Mouse (Mus musculus) cerebral cortex, adult 2 months (tissue): ENCODE data around the gene Apbb1.

ENCODE experiments used
- WGBS: fragments of 180-500 bp; shearing (Covaris S2); methylation state at CpG from one replicate; pipeline ENCODE4 v1.1.7; 2018; 5-methylcytosine and 5-hydroxymethylcytosine counted together

Apbb1 gene

DNA sequence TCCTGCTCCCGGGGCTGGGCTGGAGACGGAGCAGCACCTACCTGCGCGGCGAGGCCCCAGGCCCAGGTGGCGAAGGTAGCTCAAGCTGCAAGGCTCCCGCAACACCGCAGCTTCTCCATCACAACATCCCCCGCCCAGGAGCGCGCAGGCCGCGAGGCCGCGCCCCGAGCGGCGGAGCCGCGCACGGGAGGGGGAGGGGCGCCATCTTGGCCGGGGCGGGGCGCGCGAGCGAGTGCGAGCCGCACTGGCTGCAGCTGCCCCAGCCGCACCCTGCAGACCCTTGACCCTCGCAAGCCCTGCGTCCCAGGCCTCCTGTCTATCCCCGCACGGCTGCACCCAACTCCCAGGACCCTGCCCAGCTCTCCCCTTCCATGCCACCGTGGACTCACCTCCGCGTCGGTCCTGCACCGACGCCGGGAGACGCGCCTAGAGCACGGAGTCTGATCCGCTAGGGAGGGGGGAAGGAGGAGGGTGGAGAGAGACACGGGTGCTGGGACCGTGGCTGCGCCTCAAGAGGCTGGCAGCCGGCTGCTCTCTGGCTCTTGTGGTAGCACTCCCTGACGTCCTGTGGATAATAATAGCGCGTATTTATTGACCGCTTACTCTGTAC is at the start of gene Apbb1:
Gene Apbb1 (minus strand): TSS at position 560 of the 610 bp plus-strand sequence.
- under 1% methylated on average over 54 of the region's 54 CpGs for WGBS

DNA sequence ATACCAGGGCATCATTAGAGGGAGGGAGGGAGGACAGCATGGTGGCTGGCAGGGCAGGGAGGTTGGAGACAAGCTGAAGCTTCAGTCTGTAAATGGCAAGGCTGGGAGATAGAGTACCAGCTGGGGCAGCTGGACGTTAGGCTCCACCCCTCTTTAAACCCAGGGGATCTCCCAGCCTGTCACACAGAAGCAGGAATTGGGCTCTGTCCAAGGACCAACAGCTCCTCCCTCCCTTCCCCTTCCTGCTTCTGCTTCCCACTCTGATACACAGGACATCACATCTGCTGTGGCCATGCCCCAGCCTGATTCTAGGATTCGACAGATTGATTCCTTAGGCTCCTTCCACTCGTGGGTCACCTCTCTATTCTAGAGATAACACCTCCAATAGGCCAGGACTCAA is 47.2 kb upstream of the Apbb1 start:
- 19% methylated on average over 3 of the region's 3 CpGs for WGBS

DNA sequence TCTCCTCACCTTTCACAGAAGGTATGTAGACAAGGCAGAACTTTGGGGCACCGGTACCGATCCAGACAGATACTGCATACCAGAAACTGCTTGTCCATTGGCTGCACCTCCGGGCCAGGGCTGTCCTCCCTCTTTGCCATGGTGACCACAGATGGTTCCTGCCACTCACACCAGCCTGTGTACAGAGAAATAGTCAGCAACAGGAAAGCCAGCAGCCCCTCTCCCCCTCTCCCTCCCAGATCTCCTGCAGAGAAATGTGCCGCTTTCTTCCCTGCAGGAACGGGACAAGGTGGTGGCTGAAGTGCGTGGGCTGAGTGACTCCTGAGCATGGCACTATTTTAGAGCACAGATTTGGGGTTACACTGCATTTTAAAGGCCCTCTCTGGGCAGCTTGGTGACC is 43.9 kb upstream of the Apbb1 start:
- WGBS, result 56% methylated on average over 6 of the region's 6 CpGs

DNA sequence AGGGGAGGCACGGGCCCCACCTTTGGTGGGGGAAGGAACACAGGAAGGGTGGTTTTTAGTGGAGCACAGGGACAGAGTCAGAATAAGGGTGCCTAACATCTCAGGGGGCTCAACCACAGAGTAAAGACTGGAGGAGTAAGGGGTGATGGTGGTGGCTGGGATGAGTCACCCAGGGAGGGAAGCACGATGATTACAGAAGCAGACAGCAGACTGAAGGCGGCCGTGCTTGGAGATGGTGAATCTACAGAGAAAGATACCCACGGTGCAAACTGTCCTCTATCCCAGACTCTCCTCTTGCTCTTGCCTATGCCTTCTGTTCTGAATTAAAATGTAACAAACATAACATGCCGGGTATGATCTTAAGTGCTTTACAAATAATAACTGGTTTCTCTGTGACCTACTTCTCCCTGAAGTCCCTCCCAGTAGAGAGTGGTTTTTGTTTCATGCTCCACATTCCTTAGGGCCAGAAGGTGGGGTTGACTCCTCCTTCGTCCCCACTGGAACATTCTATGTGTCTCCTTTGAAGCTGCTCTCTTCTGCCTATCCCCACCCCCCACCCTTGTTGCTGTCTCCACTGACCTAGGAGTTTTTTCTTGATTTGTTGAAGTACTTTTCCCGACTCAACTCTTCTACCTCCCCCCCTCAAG is 40.3 kb upstream of the Apbb1 start:
- 37% methylated on average over 8 of the region's 8 CpGs for WGBS

DNA sequence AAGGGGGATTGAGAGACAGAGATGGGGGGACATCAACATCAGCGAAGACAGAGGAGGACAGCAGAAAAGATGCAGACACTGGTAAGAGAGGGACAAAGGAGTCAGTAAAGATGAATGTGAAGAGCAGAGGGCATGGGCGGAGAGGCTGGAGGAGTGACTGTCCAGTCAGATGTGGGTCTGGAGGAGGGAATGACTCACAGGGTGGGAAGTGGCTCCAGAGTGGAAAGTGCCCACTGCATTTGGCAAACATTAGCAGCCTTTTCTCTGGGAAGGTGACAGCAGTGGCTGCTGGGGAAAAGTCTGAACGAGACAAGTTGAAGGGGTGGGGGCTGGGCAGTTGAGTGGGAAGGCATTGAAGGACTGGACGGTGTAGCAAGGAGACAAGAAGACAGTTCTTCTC is 39.6 kb upstream of the Apbb1 start:
- 57% methylated on average over 4 of the region's 4 CpGs for WGBS

DNA sequence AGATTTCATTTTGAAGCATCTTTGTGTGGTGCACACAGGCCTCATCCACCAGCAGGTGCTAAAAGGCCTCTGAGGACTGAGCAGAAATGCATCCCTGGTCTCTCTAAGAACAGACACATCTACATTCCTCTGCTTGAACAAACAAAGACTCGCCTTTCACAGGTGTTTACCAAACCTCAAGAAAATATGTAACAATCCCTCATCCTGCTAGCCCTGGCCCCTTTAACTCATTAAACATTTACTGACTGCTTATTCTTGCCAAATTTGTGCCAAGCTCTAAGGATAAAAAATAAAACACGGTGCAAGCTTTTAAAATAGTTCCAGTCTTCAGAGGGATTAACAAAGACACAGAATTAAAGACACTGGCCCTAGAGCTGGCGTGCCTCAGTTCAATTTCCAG is 38.2 kb upstream of the Apbb1 start:
- 51% methylated on average over 3 of the region's 3 CpGs for WGBS

DNA sequence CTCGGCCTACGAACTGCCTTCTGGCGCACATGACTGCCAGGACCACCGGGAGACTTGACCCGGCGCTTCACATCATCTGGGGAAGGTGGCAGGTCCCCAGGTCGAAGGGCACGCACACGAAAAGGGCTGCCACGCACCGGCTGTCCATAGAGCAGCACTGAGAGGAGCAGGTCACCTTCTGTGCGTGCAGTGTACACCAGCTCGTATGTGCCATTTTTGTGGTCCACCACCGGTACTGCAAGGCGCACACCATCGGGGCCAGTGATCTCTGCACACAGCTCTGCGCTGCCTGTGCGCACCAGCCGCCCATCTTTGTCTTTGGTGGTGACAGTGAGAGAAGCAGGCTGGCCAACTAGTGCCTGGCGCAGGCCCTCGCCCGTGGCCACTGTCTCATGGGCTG is 36.4 kb upstream of the Apbb1 start:
- WGBS, result 94% methylated on average over 22 of the region's 22 CpGs

DNA sequence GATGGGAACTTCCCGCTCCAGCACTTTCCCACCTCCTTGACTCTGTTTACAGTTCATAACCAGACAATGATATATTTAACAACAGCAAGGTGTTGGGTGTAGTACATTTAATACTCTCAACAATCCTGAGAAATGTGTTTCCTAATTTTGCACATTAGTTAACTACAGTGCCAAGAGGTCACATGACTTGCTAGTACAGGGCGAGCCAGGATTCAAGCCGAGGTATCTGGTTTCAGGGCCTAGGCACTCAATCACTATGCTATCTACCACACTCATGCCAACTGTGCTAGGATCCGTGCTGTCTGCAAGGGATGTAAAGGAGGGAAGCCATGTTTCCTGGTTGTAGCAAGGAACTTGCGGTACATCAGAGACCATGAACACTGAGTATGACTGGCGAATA is 35.1 kb upstream of the Apbb1 start:
- 86% methylated on average over 6 of the region's 6 CpGs for WGBS

DNA sequence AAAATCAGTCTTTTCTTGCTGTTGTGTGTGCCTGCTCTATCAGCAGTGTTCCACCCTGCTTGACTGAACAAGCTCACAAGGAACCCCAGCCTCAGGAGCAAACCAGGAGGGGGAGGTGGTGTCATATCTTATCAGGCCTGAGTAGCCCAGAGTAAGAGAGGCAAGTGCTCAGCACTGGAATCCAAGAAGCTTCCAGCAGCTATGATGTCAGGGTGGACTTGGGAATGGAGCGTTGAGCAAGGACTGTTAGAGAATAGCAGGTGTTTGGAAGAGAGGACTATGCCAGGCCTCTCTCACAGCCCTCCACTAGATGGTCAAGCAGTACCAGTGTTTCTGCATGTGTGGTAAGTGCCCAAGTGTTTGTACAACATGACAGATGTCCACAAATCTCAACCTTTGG is 34.3 kb upstream of the Apbb1 start:
- WGBS, result 61% methylated on average over 1 of the region's 1 CpGs

DNA sequence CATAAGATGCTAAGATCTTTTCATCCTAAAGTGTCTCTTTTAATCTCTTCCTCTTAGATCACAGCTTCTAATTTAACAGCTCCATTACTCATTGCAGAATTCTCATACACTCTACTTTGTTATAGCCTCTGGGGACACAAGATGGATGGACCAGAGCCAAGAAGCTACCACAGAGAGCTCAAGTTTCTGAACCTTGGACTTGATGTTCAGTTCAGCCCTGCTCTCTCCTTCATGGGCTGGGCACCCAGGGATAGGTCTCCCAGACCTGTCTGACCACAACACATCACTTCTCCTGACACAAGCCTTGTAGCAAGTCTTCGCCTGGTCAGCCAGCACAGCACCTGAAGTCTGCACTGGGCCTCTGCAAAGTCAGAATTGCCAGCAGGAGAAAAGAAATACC is 32.9 kb upstream of the Apbb1 start:
- WGBS, result 96% methylated on average over 1 of the region's 1 CpGs

DNA sequence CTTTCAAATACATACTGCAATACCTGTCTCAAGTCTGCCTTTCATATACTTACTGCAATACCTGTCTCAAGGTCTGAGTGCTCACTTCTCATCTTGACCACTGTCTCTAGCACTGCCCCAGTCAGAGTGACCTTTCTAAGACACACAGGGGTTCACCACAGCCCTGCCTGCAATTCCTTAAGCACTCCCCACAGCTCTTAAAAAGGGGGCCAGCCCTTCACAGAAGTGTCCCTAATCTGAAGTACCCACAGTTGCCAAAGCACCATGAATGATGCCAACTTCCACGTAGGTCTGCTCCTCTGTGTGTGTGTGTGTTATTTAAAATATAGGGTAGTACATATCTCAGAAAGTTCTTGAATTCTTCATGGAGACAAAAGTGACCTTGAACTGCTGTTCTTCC is 30.3 kb upstream of the Apbb1 start:
- WGBS, result 70% methylated on average over 1 of the region's 1 CpGs

DNA sequence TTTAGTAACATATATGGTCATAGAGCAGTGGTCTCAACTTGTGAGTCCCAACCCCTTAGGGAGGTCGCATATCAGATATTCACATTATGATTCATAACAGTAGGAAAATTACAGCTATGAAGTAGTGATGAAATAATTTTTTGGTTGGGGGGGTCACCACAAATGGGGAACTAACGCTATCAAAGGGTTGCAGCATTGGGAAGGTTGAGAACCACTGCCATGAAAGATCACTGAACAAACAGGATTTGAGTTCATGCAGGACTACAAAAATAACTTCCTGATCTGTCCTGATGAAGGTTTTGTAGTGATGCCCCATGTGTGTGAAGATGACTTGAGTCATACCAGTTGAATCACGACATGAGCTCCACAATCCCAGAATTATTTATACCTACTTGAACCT is 27.0 kb upstream of the Apbb1 start:
- 67% methylated on average over 3 of the region's 3 CpGs for WGBS

DNA sequence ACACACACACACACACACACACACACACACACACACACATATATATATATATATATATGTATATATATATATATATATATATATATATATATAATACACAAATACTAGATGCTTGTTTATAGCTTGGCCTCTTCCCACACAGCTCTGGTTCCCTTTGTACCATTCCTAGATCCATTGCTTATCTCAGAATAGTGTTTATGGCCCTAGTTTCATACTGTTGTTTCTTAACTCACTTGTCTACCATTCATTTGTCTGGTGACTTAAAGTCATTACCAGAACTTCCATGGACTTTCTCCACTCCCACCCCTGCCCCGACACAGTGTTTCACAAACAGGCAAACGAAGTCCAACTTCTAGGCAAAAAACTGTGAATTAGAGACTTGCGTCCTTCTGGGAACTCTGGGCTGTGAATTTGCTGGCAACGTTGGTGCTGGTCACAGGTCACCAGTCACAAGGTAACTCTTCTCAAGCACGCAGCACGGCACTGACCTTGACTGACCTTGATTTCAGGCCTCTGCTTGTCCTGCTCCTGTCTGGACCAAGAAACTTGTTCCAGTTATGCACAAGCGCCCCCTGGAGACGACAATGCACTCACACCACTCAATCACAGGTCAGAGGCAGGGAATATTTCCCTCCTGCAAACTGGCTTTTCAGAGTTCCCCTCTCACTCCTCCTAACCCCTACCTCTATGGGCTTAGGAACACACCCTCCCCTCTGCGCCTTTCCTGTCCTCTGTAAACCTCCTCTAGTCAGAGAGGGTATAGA is 21.6 kb upstream of the Apbb1 start:
- 42% methylated on average over 9 of the region's 9 CpGs for WGBS

DNA sequence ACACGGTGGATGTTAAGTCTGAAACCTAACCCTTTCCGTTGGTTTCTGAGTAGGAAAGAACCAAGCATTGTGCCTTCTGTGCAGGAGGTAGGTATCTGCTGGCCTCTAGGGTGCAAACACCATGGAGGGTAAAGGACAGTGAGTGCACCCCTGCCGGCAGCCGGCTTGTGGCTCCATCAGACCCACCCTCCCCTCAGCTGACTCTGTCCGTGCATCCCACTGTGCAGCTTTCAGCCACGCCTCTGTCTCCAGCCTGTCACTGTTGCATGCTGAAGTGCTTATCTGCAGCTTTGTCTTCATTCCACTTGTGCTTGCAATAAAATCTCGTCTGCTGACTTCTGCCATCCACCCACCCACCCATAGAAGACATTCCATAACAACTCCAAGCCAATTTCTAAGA is 8.6 kb upstream of the Apbb1 start:
- 50% methylated on average over 7 of the region's 7 CpGs for WGBS

DNA sequence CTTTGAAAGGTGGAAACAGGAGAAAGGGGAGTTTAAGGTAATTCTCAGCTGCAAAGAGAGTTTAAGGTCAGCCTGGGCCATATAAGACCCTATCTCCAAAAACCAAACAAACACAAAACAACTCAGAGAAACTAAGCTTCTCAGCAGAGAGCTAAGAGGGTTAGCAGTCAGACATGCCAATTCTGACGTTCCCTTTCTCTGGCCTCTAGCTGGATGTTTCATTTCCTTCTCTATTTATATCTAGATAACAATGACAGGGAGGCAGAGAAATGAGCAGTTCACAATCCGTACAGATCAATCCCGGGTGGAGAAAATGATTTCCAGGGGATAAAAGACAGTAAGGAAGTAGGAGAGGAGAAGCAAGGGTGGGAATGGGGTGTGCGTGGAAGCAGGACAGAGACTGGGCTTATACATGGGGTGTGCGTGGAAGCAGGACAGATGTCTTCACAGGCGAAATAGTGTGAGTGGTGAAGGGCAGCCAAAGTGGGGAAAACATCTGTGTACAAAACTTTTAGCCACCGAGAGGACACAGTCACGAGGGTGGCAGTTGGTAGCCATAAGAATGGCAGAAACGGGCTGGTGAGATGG is 7.0 kb upstream of the Apbb1 start:
- 67% methylated on average over 9 of the region's 9 CpGs for WGBS

DNA sequence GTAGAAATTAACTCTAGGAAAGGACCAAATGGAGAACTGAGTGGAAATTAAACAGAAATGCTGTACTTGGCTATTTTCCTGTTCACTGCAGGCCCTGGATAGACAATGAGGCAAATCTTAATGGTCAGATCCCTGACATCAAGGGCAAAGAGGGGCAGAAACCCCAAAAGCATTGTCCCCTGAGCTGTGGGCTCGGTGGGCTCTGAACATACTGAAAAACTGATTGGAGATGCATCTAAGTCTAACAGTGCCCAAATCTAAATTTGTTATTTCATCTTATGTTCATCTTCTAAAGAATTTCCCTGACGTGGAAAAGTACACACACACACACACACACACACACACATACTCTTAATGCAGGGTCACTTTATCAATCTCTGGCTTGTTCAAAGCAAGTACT is 506 bp upstream of the Apbb1 start:
- 53% methylated on average over 2 of the region's 2 CpGs for WGBS

DNA sequence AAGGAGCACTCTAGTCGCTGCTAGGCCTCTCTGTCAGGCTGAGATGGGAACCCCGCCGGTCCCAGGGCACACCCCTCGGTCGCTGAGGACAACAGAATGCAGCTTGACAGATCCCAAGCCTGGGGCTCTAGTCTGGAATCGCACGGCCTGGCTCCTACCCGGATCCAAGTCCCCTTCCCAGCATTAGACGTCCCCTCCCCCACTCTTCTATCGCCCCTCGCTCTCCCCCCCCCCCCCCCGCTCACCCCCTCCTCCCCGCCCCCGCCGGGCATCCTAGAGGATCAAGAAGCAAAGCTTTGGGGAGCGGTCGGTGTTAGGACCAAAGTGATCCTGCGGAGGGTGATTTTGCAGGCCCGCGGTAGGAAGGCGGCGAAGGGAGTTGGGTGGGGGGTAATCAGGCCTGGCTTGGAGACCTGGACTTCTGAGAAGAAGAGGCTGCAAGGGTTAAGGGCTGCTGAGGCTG is 795 bp downstream of the Apbb1 start:
- 2% methylated on average over 21 of the region's 22 CpGs for WGBS

DNA sequence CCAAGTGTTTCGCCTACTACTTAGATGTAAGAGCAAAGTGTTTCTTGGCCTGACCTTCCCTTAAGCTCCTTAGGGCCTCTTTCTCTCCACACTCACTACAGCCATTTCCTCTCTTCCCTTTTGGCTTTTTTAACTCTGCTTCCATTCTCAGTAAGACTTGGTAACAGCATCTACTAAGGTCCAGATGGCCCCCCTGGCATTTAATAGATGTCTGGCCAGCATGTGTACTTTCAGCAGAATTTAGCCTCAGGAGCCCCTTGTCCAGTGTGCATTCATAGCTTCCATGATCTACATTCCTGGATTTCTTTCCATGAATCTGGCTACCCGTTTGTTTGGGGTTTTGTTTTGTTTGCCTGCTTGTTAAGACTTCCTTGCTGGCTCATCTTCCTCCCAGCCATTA is 3.0 kb downstream of the Apbb1 start:
- WGBS, result 55% methylated on average over 2 of the region's 2 CpGs

DNA sequence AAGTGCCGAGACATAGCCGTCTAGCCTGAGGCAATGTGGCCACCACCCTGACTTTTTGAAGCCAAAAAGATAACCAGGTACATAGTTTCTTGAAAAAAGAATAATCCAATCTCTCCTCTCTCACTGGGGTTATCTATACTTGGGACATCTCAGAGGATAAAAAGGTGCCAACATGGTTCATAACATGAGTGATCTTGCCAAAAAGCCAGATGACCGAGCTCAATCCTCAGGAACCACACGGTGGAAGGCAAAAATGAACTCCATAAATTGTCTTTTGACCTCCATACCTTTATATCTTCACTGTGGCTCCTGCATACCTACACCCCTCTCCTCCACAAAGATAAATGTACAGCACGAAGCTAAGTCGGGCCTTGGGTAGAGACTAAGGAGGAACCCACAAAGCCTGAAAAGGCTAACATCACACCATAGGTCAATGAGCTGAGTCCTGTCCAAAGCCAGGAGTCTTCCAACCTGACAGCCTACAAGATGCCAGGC is 4.0 kb downstream of the Apbb1 start:
- WGBS, result 68% methylated on average over 6 of the region's 6 CpGs

DNA sequence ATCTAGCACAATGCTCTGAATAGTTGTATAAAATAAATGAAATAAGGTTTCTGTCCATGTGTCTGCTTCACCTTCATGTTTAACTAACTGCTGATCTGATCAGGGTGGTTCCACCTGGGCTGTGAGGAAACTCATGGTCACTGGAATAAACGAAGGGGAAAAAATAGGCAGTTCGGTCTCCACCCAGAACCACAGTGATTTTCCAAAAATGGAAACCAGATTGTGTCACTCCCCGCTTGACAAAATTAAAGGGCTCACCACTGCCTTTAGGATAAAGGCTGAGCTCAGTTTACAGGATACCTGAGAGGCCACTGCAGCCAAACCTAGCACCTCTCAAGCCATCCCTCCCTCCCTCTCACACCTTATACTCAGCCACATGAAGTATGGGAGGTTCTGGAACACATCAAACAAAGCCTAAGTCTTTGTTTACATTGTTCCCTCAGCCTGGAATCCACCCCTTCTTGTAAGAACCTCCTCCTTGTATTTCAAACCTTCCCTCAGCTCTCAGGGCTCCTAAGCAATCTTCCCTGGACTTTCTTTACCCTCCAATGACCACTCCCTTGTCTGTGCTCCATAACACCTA is 5.2 kb downstream of the Apbb1 start:
- 28% methylated on average over 3 of the region's 3 CpGs for WGBS

DNA sequence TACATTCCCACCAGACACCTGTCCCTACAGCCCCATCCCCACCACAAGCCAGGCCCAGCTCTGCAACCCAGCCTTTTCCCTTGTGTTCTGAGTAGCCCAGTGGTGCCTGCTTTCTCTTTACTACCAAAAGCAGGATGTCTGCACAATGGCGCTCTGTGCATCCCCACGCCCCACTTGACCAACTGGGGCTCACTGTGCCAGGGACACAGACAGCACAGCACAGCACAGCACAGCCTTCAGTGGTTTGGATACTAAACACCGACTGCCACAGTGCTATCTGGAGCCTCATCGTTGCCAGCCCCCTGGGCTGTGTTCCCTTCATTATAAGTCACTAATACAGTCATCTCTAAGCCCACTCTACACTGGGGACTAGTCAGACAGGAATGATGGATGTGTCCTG is 6.9 kb downstream of the Apbb1 start:
- WGBS, result 63% methylated on average over 4 of the region's 4 CpGs

DNA sequence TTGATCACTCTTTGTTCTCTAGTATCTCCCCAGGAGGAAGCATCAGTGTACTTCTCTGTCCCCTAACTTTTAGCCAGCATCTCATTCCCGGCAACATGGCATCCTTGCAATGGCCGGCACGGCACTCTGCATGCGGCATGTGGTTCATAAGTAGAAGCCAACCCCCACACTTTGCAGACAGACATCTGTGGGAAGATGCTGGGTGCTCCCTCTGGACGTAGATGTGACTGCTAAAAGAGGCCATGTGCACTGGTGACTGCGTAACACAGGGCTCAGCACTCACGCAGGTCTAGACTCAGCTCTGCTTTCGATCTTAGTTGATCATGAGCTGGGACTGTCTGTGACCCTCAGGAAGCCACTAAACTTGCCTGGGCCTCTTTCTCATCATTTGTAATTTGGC is 8.5 kb downstream of the Apbb1 start:
- 41% methylated on average over 8 of the region's 8 CpGs for WGBS
